Mouse (Mus musculus) heart, embryonic 16.5 days (tissue): ENCODE measurements at regions not wholly inside any gene's neighbourhood (a gene's known extent, or its start where the extent isn't known, plus 50 kb on each side); places are given as distances from the start of the nearest gene placed in this dataset.

Experiments used
- ATAC-seq: fragments of 200-750 bp; cut with Nextera tagmentation; replicated peaks from 2 replicates; pipeline ENCODE4 v1.8.0; 2017; ENCODE audit warnings: moderate number of reproducible peaks; ENCODE audit not compliant: insufficient read depth, low FRiP score; ENCODE audit errors: extremely low read depth
- H3K27ac ChIP-seq: fragments of 300-500 bp; sonication (generic); 2 replicates; pipeline ENCODE4 v1.5.1; 2014; ENCODE audit warnings: mild to moderate bottlenecking, low read length, control low read depth, moderate library complexity
- H3K27me3 ChIP-seq: fragments of 300-500 bp; sonication (generic); 2 replicates; pipeline ENCODE4 v1.6.1; 2014; ENCODE audit warnings: low read length, mixed read lengths; ENCODE audit not compliant: control insufficient read depth, insufficient read depth
- H3K36me3 ChIP-seq: fragments of 300-500 bp; sonication (generic); 2 replicates; pipeline ENCODE4 v1.6.1; 2014; ENCODE audit not compliant: control insufficient read depth, insufficient read depth
- H3K4me1 ChIP-seq: fragments of 300-500 bp; sonication (generic); 2 replicates; pipeline ENCODE4 v1.6.1; 2014; ENCODE audit warnings: low read length, mixed read lengths; ENCODE audit not compliant: control insufficient read depth, insufficient read depth
- H3K4me2 ChIP-seq: fragments of 300-500 bp; sonication (generic); 2 replicates; pipeline ENCODE4 v1.6.1; 2014; ENCODE audit warnings: low read depth, mild to moderate bottlenecking, control low read depth, low read length
- H3K4me3 ChIP-seq: fragments of 300-500 bp; sonication (generic); 2 replicates; pipeline ENCODE4 v1.5.1; 2014; ENCODE audit warnings: mild to moderate bottlenecking, control low read depth, low read length
- H3K9ac ChIP-seq: fragments of 300-500 bp; sonication (generic); 2 replicates; pipeline ENCODE4 v1.6.1; 2014; ENCODE audit warnings: low read length, control low read depth
- H3K9me3 ChIP-seq: fragments of 300-500 bp; sonication (generic); replicated peaks from 2 replicates; pipeline ENCODE4 v1.6.1; 2016; ENCODE audit warnings: low read length; ENCODE audit not compliant: control insufficient read depth
- WGBS: fragments of 180-500 bp; shearing (Covaris S2); extraction: QIAGEN DNeasy Blood & Tissue Kit; methylation state at CpG from one replicate; pipeline ENCODE4 v1.1.7; 2014; 5-methylcytosine and 5-hydroxymethylcytosine counted together

DNA sequence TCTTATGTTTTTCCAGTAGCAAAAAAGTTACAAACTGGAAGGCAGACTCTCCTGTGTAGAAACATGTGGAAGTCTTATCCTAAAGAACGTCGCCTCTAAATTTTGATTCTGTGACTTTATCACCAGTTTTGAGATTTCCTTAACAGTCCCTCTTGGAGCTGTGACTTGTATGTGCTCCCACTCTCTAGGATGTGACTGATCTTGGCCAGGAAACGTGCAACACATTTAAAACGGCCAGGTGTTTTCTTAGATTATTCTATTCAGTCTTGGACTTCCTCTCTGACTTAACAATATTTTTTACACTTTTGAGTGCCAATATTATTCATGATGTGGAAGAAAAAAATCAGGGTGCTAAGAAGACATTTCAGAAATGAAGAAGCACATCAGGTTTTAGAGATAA is 91.2 kb upstream of the Clec14a start:
- no peak for ATAC-seq
- 50% methylated on average over 4 of the region's 4 CpGs for WGBS
- Histone ChIP-seq H3K27me3 (no peaks in the 10 kb centered on the region), H3K9me3 (no peaks in the 10 kb centered on the region), H3K4me2 (no peak overlapping the region), H3K36me3 (no peaks in the 10 kb centered on the region), H3K4me1 (no peaks in the 10 kb centered on the region), H3K9ac (no peak overlapping the region), H3K27ac (no peak overlapping the region), H3K4me3 (no peak overlapping the region)

DNA sequence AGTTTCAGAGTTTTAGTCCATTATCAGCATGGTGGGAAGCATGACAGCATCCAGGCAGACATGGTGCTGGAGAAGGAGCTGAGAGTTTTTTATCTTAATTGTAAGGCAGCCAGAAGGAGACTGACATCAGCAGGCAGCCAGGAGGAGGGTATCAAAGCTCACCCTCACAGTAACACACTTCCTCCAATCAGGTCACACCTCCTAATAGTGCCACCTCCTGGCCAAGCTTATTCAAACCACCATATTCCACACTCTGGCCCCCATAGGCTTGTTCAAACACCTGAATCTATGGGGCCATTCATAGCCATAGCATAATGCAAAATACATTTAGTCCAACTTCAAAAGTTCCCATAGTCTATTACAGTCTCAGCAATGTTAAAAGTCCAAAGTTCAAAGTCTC is 65.1 kb upstream of the Clec14a start:
- no peak overlapping the region for H3K4me2 ChIP-seq
- H3K27ac ChIP-seq = no peak overlapping the region
- no peak for ATAC-seq
- no peak overlapping the region for H3K4me3 ChIP-seq
- H3K27me3 ChIP-seq = no peaks in the 10 kb centered on the region
- no peaks in the 10 kb centered on the region for H3K9me3 ChIP-seq
- no peaks in the 10 kb centered on the region for H3K36me3 ChIP-seq
- no peaks in the 10 kb centered on the region for H3K4me1 ChIP-seq
- no peak overlapping the region for H3K9ac ChIP-seq

DNA sequence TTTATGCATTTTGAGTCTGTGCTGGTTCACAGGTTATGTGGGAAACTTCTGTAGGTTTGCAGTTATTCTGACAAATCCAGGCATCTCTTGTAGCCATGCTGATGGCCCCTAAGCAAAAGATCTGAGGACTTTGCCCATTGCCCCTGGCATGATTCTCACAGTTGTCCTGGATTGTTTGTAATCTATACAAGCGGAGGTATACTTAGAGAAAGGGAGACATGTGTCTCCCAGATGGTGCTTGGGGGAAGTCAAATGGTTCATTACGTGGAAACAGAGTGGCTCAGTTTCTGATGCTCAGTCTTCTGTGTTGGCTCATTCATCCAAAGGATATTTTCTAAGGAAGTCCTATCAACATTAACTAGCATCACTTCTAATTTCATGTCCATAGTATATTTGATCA is 60.8 kb upstream of the Clec14a start:
- H3K4me1 ChIP-seq = no peaks in the 10 kb centered on the region
- no peaks in the 10 kb centered on the region for H3K27me3 ChIP-seq
- H3K9ac ChIP-seq = no peak overlapping the region
- no peak for ATAC-seq
- no peak overlapping the region for H3K4me3 ChIP-seq
- no peaks in the 10 kb centered on the region for H3K36me3 ChIP-seq
- no peak overlapping the region for H3K4me2 ChIP-seq
- WGBS = 79% methylated on average over 2 of the region's 2 CpGs
- H3K9me3 ChIP-seq = no peaks in the 10 kb centered on the region
- no peak overlapping the region for H3K27ac ChIP-seq

DNA sequence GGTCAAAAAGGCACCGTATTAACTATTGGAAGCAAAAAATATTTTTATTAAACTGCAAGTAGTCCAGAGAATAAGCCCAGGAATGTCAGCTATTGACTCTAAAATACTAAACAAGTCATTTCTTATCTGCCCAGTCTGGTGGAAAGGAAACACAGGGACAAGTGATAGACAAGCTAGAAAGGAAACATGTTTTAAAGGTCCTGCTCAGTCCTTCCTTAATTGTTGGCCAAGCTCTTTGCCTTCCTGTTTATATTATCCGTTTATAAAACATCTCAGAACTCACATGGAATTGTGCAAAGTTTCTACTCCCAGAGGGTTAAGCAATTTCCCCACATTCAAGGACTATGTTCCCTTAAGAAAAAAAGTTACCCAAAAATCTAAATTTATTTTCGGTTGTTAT is 54.9 kb upstream of the Clec14a start:
- no peaks in the 10 kb centered on the region for H3K36me3 ChIP-seq
- no peaks in the 10 kb centered on the region for H3K9me3 ChIP-seq
- H3K27me3 ChIP-seq = no peaks in the 10 kb centered on the region
- H3K4me3 ChIP-seq = no peak overlapping the region
- 43% methylated on average over 3 of the region's 3 CpGs for WGBS
- no peak overlapping the region for H3K4me2 ChIP-seq
- ATAC-seq = no peak; the same call in 1 of the 2 replicates
- H3K9ac ChIP-seq = no peak overlapping the region
- H3K27ac ChIP-seq = peak overlapping the region; percentile 56
- no peaks in the 10 kb centered on the region for H3K4me1 ChIP-seq
